Mouse (Mus musculus) bone marrow, adult 2 months (tissue): ENCODE measurements around the gene Sp2.

Experiments
- CTCF ChIP-seq: fragments of 200-500 bp; IDR thresholded peaks from 2 replicates; pipeline ENCODE4 v1.5.1; 2011; ENCODE audit warnings: low read length, control low read depth; ENCODE audit not compliant: control insufficient read depth, insufficient read depth
- POLR2A ChIP-seq: fragments of 200-500 bp; IDR thresholded peaks from 2 replicates; pipeline ENCODE4 v1.6.1; 2011; ENCODE audit warnings: low read depth, mild to moderate bottlenecking, control low read depth, low read length, borderline replicate concordance; ENCODE audit not compliant: control insufficient read depth

DNA sequence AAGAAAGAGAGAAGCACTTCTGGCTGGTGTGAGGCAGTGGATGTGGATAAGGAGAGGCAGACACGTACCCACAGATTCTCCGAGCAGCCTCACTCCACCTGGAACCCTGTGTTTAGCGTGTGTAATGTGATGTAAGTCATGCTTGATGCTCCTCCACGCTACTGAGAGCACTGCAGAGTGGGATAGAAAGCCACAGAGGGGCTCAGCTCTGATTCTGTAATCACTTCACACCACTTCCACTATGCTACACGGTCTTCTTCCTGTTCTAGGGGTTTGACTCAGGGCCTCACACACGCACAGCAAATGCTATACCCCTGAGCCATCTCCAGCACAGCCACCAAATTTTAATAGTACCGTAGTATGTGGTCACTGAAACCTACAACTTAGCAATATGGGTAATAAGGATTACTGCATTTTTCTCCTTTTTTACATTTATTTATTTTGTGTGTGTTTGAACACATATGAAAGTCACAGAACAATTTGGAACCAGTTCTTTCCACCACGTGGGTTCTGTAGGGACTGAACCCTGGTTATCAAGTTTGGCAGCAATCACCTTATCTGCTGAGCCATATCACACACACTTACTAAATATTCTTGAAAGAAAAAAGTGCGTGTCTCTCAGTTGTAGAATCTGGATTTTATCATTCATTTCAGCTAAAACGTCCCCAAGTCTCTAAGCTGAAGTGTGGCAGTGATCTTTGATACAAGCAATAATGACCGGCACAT lies 15.1 kb downstream of the Sp2 start:
- TF ChIP-seq POLR2A (no peak), CTCF (no peak)
